Mouse (Mus musculus): ENCODE results near the gene Smok3b. TPM values are rescaled to one million over a fixed set of nuclear protein-coding genes. Genes with fewer than 3 reads are reported as not detected.
A peak's percentile ranks its signal among the peaks of the same experiment; 100 is the strongest.

Smok3b gene
- polyA plus RNA-seq, 1 experiment from 2014 or later: not detected

DNA sequence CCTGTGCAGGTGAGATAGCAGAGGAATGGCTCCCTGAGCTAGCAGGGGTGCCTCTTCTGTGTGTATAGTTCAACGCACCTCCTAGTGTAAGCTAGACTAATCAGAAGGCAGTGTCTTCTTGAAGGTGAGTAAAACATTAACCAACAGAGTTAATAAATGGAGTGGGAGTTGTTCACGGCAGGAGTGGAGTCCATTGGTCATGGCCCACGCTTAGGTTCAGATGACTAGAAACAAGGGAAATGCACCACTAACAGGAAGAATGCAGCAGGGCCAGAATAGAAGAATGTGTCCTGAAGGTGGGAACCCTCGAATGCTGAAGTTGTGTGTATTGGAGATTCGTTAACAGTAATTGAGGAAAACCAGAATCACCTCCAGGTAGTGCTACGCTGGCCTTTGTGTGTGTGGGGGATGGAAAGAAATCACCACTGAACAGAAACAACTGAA is 67.9 kb downstream of the Smok3b start:
- DNase-seq (ENCODE audit: low spot score) (peak; percentile 54), ATAC-seq (replicated peaks; ENCODE audit: low FRiP score, low TSS enrichment, low read depth) (peak; percentile 51; the same call in 1 of the 2 replicates)
- no peaks in the 10 kb centered on the region for H3K9me3 ChIP-seq (ENCODE audit: control insufficient read depth, low read length)
- 0 out of 2 replicates have a peak overlapping the region, but pooled peaks have one; percentile 4 for H3K4me3 ChIP-seq (ENCODE audit: low read depth, low read length)
- peak overlapping the region; percentile 25 for H3K4me2 ChIP-seq (ENCODE audit: low read length)
- peaks cover 20% of the 10 kb centered on the region for H3K4me1 ChIP-seq (replicated peaks; ENCODE audit: control insufficient read depth, insufficient read depth, low read length)
- H3K36me3 ChIP-seq (ENCODE audit: control insufficient read depth, insufficient read depth, low read length): peaks cover 26% of the 10 kb centered on the region
- H3K27ac ChIP-seq (ENCODE audit: low read depth): 0 out of 2 replicates have a peak overlapping the region, but pooled peaks have one; percentile 4
- no peaks in the 10 kb centered on the region for H3K27me3 ChIP-seq (replicated peaks; ENCODE audit: control insufficient read depth, insufficient read depth, low read length)
- WGBS: 70% methylated on average over 6 of the region's 6 CpGs
- H3K9ac ChIP-seq (ENCODE audit: low read length): no peak overlapping the region

DNA sequence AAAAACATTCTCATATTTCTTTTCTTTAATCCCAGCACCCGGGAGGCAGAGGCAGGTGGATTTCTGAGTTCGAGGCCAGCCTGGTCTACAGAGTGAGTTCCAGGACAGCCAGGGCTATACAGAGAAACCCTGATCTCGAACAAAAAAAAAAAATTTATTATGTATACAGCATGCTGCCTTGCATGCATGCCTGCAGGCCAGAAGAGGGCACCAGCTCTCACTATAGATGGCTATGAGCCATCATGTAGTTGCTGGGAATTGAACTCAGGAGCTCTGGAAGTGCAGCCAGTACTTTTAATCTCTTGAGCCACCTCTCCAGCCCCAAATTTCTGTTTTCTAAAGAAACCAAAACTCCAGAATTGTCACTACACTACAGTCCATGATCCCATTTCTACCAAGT is 69.0 kb downstream of the Smok3b start:
- Histone ChIP-seq H3K9ac (ENCODE audit: low read length) (no peak overlapping the region), H3K4me2 (ENCODE audit: low read length) (no peak overlapping the region), H3K9me3 (ENCODE audit: control insufficient read depth, low read length) (no peaks in the 10 kb centered on the region), H3K27ac (ENCODE audit: low read depth) (no peak overlapping the region), H3K4me1 (replicated peaks; ENCODE audit: control insufficient read depth, insufficient read depth, low read length) (peaks cover 20% of the 10 kb centered on the region), H3K36me3 (ENCODE audit: control insufficient read depth, insufficient read depth, low read length) (peaks cover 37% of the 10 kb centered on the region), H3K4me3 (ENCODE audit: low read depth, low read length) (no peak overlapping the region), H3K27me3 (replicated peaks; ENCODE audit: control insufficient read depth, insufficient read depth, low read length) (no peaks in the 10 kb centered on the region)
- no peak for ATAC-seq (replicated peaks; ENCODE audit: low FRiP score, low TSS enrichment, low read depth)
- no peak for DNase-seq (ENCODE audit: low spot score)
- 79% methylated on average over 3 of the region's 3 CpGs for WGBS

DNA sequence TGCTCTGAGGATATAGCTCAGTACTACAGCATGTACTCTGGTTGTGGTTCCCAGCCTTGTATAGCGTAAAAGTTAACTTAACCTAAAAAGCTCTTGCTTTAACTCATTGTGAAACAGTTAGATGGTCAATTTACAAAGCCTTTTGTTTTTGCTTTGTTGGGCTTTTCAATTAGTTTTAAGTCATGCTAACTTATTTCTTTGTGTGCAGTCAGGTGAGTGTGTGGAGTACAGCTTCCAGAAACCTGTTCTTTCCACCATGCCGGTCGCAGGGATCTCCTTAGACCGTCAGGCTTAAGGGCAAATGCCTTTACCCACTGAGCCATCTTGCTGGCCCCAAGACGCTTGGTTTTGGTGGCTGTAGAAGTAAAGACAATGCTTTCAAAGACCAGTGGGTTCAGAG is 69.5 kb downstream of the Smok3b start:
- DNase-seq (ENCODE audit: low spot score) (no peak), ATAC-seq (replicated peaks; ENCODE audit: low FRiP score, low TSS enrichment, low read depth) (no peak)
- no peak overlapping the region for H3K4me3 ChIP-seq (ENCODE audit: low read depth, low read length)
- no peak overlapping the region for H3K4me2 ChIP-seq (ENCODE audit: low read length)
- no peaks in the 10 kb centered on the region for H3K9me3 ChIP-seq (ENCODE audit: control insufficient read depth, low read length)
- 95% methylated on average over 5 of the region's 5 CpGs for WGBS
- H3K27ac ChIP-seq (ENCODE audit: low read depth): no peak overlapping the region
- no peak overlapping the region for H3K9ac ChIP-seq (ENCODE audit: low read length)
- H3K27me3 ChIP-seq (replicated peaks; ENCODE audit: control insufficient read depth, insufficient read depth, low read length): no peaks in the 10 kb centered on the region
- peaks cover 41% of the 10 kb centered on the region for H3K36me3 ChIP-seq (ENCODE audit: control insufficient read depth, insufficient read depth, low read length)
- H3K4me1 ChIP-seq (replicated peaks; ENCODE audit: control insufficient read depth, insufficient read depth, low read length): peaks cover 20% of the 10 kb centered on the region

DNA sequence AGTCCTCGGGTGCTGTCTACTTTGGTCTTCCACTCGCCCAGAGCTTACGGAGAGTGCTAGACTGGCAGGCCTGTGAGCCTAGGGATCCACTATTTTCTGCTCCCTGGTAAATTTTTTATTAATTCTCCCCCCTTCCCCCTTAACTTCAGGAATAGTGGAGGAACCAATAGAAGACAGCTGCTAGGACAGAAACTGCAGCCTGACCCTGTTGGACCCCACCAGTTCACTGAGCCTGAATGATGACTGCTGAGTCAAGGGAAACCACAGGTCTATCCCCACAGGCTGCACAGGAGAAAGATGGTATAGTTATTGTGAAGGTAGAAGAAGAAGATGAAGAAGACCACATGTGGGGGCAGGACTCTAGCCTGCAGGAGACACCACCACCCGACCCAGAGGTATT is 71.5 kb downstream of the Smok3b start:
- DNase-seq (ENCODE audit: low spot score) (no peak), ATAC-seq (replicated peaks; ENCODE audit: low FRiP score, low TSS enrichment, low read depth) (no peak)
- Histone ChIP-seq H3K4me2 (ENCODE audit: low read length) (no peak overlapping the region), H3K9ac (ENCODE audit: low read length) (no peak overlapping the region), H3K27ac (ENCODE audit: low read depth) (no peak overlapping the region), H3K9me3 (ENCODE audit: control insufficient read depth, low read length) (no peaks in the 10 kb centered on the region), H3K4me3 (ENCODE audit: low read depth, low read length) (no peak overlapping the region), H3K36me3 (ENCODE audit: control insufficient read depth, insufficient read depth, low read length) (peaks cover 51% of the 10 kb centered on the region), H3K27me3 (replicated peaks; ENCODE audit: control insufficient read depth, insufficient read depth, low read length) (no peaks in the 10 kb centered on the region), H3K4me1 (replicated peaks; ENCODE audit: control insufficient read depth, insufficient read depth, low read length) (peaks cover 8% of the 10 kb centered on the region; the same call in 1 of the 2 replicates)
- 94% methylated on average over 4 of the region's 4 CpGs for WGBS

DNA sequence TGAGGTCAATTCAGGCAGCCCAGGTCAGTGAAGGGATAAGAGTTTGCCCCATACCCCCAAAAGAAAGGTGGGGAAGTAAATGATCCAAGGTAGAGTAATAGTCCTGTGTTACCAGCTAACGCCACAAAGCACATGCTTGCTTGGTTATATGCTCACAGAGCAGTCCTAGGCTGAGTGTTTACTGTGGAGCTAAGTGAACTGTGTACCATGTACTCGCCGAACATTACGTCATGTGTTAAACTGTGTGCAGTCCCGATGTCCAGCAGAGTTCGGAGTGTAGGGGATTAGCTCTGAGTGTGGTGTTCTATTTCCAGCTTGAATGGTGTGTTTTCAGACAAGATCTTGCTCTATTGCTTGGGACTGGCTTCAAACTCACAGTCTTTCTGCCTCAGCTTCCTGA is 73.2 kb downstream of the Smok3b start:
- no peak overlapping the region for H3K4me2 ChIP-seq (ENCODE audit: low read length)
- no peak for ATAC-seq (replicated peaks; ENCODE audit: low FRiP score, low TSS enrichment, low read depth)
- 95% methylated on average over 6 of the region's 6 CpGs for WGBS
- H3K36me3 ChIP-seq (ENCODE audit: control insufficient read depth, insufficient read depth, low read length): peaks cover 65% of the 10 kb centered on the region
- no peaks in the 10 kb centered on the region for H3K9me3 ChIP-seq (ENCODE audit: control insufficient read depth, low read length)
- no peak overlapping the region for H3K9ac ChIP-seq (ENCODE audit: low read length)
- no peak overlapping the region for H3K4me3 ChIP-seq (ENCODE audit: low read depth, low read length)
- no peak for DNase-seq (ENCODE audit: low spot score)
- H3K4me1 ChIP-seq (replicated peaks; ENCODE audit: control insufficient read depth, insufficient read depth, low read length): no peaks in the 10 kb centered on the region
- H3K27ac ChIP-seq (ENCODE audit: low read depth): no peak overlapping the region
- no peaks in the 10 kb centered on the region for H3K27me3 ChIP-seq (replicated peaks; ENCODE audit: control insufficient read depth, insufficient read depth, low read length)

Other genes starting within 250 kb of the Smok3b start
- gene Ppp1r35, start 242.6 kb upstream of the Smok3b start, polyA plus RNA-seq (2014; fragmentation: Nextera tagmentation; extraction: Ambion mirVana): 25.5 and 35.4 TPM in 2 replicates
- 12.1 and 15.4 TPM in 2 replicates for gene Mepce, start 233.8 kb upstream of the Smok3b start, polyA plus RNA-seq (2014; fragmentation: Nextera tagmentation; extraction: Ambion mirVana)
- 14.4 and 17.9 TPM in 2 replicates for gene Zcwpw1, start 233.6 kb upstream of the Smok3b start, polyA plus RNA-seq (2014; fragmentation: Nextera tagmentation; extraction: Ambion mirVana)
- gene Pilra, start 185.1 kb upstream of the Smok3b start, polyA plus RNA-seq (2014; fragmentation: Nextera tagmentation; extraction: Ambion mirVana): 2.5 and 3.0 TPM in 2 replicates
- 0.66 and 1.4 TPM in 2 replicates for gene Pilrb1, start 163.3 kb upstream of the Smok3b start, polyA plus RNA-seq (2014; fragmentation: Nextera tagmentation; extraction: Ambion mirVana)
- gene Pilrb2, start 149.6 kb upstream of the Smok3b start, polyA plus RNA-seq (2014; fragmentation: Nextera tagmentation; extraction: Ambion mirVana): 0.55 and 0.63 TPM in 2 replicates
- 13.2 and 13.6 TPM in 2 replicates for gene Cyp3a13, start 99.8 kb upstream of the Smok3b start, polyA plus RNA-seq (2014; fragmentation: Nextera tagmentation; extraction: Ambion mirVana)
- gene Gjc3, start 58.3 kb upstream of the Smok3b start, polyA plus RNA-seq (2014; fragmentation: Nextera tagmentation; extraction: Ambion mirVana): 0.19 and 0.38 TPM in 2 replicates
- not detected in 2 replicates for gene Azgp1, start 39.9 kb upstream of the Smok3b start, polyA plus RNA-seq (2014; fragmentation: Nextera tagmentation; extraction: Ambion mirVana)
- gene Smok3a, start 168 bp upstream of the Smok3b start, polyA plus RNA-seq (2014; fragmentation: Nextera tagmentation; extraction: Ambion mirVana): not detected in 2 replicates
- gene Smok3c, start 31.8 kb downstream of the Smok3b start, polyA plus RNA-seq (2014; fragmentation: Nextera tagmentation; extraction: Ambion mirVana): not detected in 2 replicates
- gene Zkscan1, start 63.7 kb downstream of the Smok3b start, polyA plus RNA-seq (2014; fragmentation: Nextera tagmentation; extraction: Ambion mirVana): 24.5 and 26.3 TPM in 2 replicates
- 53.6 and 66.2 TPM in 2 replicates for gene Zscan21, start 95.5 kb downstream of the Smok3b start, polyA plus RNA-seq (2014; fragmentation: Nextera tagmentation; extraction: Ambion mirVana)
- gene Zfp113, start 134.3 kb downstream of the Smok3b start, polyA plus RNA-seq (2014; fragmentation: Nextera tagmentation; extraction: Ambion mirVana): 14.5 and 15.1 TPM in 2 replicates
- gene Cops6, start 139.6 kb downstream of the Smok3b start, polyA plus RNA-seq (2014; fragmentation: Nextera tagmentation; extraction: Ambion mirVana): 250 and 257 TPM in 2 replicates
- gene Ap4m1, start 150.6 kb downstream of the Smok3b start, polyA plus RNA-seq (2014; fragmentation: Nextera tagmentation; extraction: Ambion mirVana): 19.1 and 21.7 TPM in 2 replicates
- 182 and 207 TPM in 2 replicates for gene Mcm7, start 151.0 kb downstream of the Smok3b start, polyA plus RNA-seq (2014; fragmentation: Nextera tagmentation; extraction: Ambion mirVana)
- 82.6 and 90.3 TPM in 2 replicates for gene Taf6, start 166.0 kb downstream of the Smok3b start, polyA plus RNA-seq (2014; fragmentation: Nextera tagmentation; extraction: Ambion mirVana)
- 44.4 and 49.0 TPM in 2 replicates for gene Cnpy4, start 166.1 kb downstream of the Smok3b start, polyA plus RNA-seq (2014; fragmentation: Nextera tagmentation; extraction: Ambion mirVana)
- gene Mblac1, start 172.9 kb downstream of the Smok3b start, polyA plus RNA-seq (2014; fragmentation: Nextera tagmentation; extraction: Ambion mirVana): 8.4 and 9.7 TPM in 2 replicates
- 0.04 TPM in 1 of 2 replicates, not detected in the other for gene Nxpe5, start 204.5 kb downstream of the Smok3b start, polyA plus RNA-seq (2014; fragmentation: Nextera tagmentation; extraction: Ambion mirVana)
- gene Lamtor4, start 234.1 kb downstream of the Smok3b start, polyA plus RNA-seq (2014; fragmentation: Nextera tagmentation; extraction: Ambion mirVana): 68.5 and 71.4 TPM in 2 replicates
- gene BC037034, start 242.6 kb downstream of the Smok3b start, polyA plus RNA-seq (2014; fragmentation: Nextera tagmentation; extraction: Ambion mirVana): 4.4 and 7.5 TPM in 2 replicates

All from intestine, embryonic 14.5 days (tissue).